Mouse (Mus musculus): ENCODE results near the gene Gm8159.
"Not testable (repeated sequence)": the region's sequence is repeated elsewhere in the genome, so short reads cannot be mapped to it uniquely, and the experiment has no call there.

Gene Gm8159

GRCm38 (mm10) chr14:4632052-4632451 is at the start of gene Gm8159:
TSS of gene Gm8159 (plus strand) at chr14:4632352.
- not testable (repeated sequence) for DNase-seq (ENCODE audit: low read depth)

GRCm38 (mm10) chr14:4649309-4649708 is 17.2 kb downstream of the Gm8159 start:
- not testable (repeated sequence) for DNase-seq (ENCODE audit: low read depth)

- DNase-seq (ENCODE audit: low read depth): not testable (repeated sequence)
Measured at GRCm38 (mm10) chr14:4650324-4650723, 18.2 kb downstream of the Gm8159 start.

- DNase-seq (ENCODE audit: low read depth): not testable (repeated sequence)
Measured at GRCm38 (mm10) chr14:4663892-4664291, 31.7 kb downstream of the Gm8159 start, which contains the start of gene Gm3239. TSS of gene Gm3239 (plus strand) at chr14:4664192.

All from 416B (cell line).